9 mouse cellular contexts compared by ENCODE assay signal in genomic region chr7:143459332-143460211, GRCm38 (mm10). TPM values are rescaled to one million over a fixed set of nuclear protein-coding genes. Genes with fewer than 3 reads are reported as not detected.
A peak's percentile ranks its signal among the peaks of the same experiment; 100 is the strongest.
DNase-seq lines count a peak whose midpoint lies in the region; ATAC-seq and TF ChIP-seq lines count a peak whose summit lies in the region.
"Had no signal": no experiment of that assay in that cellular context is flagged by ENCODE, and none has a peak within 500 bp of the region (broad histone marks: within the 10 kb centered on the region; RNA-seq: fewer than 3 reads in every experiment).

No protein-coding gene starts in this region.

- intact Hi-C loops in left cerebral cortex, adult 2 months (cut with DNase I), result loop anchor here (5.0 to 10.0 kb wide), 3 partner anchors 157 to 565 kb away; partner anchors contain the start of gene Tspan32

- peaks cover 19% of the 10 kb centered on the region for H3K9me3 ChIP-seq in embryonic facial prominence, embryonic 11.5 days (replicated peaks; ENCODE audit: control insufficient read depth, low read length)
- H3K9me3 ChIP-seq in heart, embryonic 13.5 days, result peaks cover 21% of the 10 kb centered on the region
- peaks cover 20% of the 10 kb centered on the region for H3K9me3 ChIP-seq in limb, embryonic 11.5 days (ENCODE audit: control insufficient read depth, low read length)
- peaks cover 17% of the 10 kb centered on the region for H3K9me3 ChIP-seq in midbrain, embryonic 16.5 days (replicated peaks; ENCODE audit: control insufficient read depth, low read length, poor library complexity, severe bottlenecking)

- H3K9ac ChIP-seq in embryonic facial prominence, embryonic 11.5 days (replicated peaks; ENCODE audit: low read length), result peak overlapping the region; percentile 76
- H3K9ac ChIP-seq in heart, embryonic 13.5 days, result peak overlapping the region; percentile 88
- peak overlapping the region; percentile 88 for H3K9ac ChIP-seq in limb, embryonic 11.5 days (ENCODE audit: low read length)
- H3K9ac ChIP-seq in midbrain, embryonic 16.5 days (ENCODE audit: low read depth, low read length), result peak overlapping the region; percentile 66

- H3K36me3 ChIP-seq in embryonic facial prominence, embryonic 11.5 days (replicated peaks; ENCODE audit: control insufficient read depth, insufficient read depth, low read depth, low read length), result no peaks in the 10 kb centered on the region
- H3K36me3 ChIP-seq in heart, embryonic 13.5 days, result peaks cover 3% of the 10 kb centered on the region; the same call in 1 of the 2 replicates
- H3K36me3 ChIP-seq in limb, embryonic 11.5 days (ENCODE audit: control insufficient read depth, insufficient read depth, low read length), result no peaks in the 10 kb centered on the region
- H3K36me3 ChIP-seq in midbrain, embryonic 16.5 days (ENCODE audit: control insufficient read depth, insufficient read depth, low read length), result no peaks in the 10 kb centered on the region

- TF ChIP-seq CTCF in left cerebral cortex, adult 2 months (IDR thresholded peaks at IDR 0.05), result no peak

- H3K4me1 ChIP-seq in embryonic facial prominence, embryonic 11.5 days (ENCODE audit: control insufficient read depth, insufficient read depth, low read length), result no peaks in the 10 kb centered on the region
- peaks cover 28% of the 10 kb centered on the region for H3K4me1 ChIP-seq in heart, embryonic 13.5 days
- 0 out of 2 replicates have a peak, but pooled peaks cover 19% of the 10 kb centered on the region for H3K4me1 ChIP-seq in limb, embryonic 11.5 days (ENCODE audit: control insufficient read depth, insufficient read depth, low read length)
- H3K4me1 ChIP-seq in midbrain, embryonic 16.5 days (ENCODE audit: control insufficient read depth, insufficient read depth, low read length), result 0 out of 2 replicates have a peak, but pooled peaks cover under 1% of the 10 kb centered on the region

- ATAC-seq in embryonic facial prominence, embryonic 11.5 days (replicated peaks; ENCODE audit: insufficient number of reproducible peaks, low FRiP score, low TSS enrichment, low read depth), result no peak
- ATAC-seq in heart, embryonic 13.5 days (ENCODE audit: extremely low read depth, insufficient number of reproducible peaks, low FRiP score, low TSS enrichment), result no peak
- ATAC-seq in limb, embryonic 11.5 days (ENCODE audit: insufficient number of reproducible peaks, low FRiP score, low TSS enrichment, low read depth), result no peak
- no peak for ATAC-seq in midbrain, embryonic 16.5 days

- H3K27ac ChIP-seq in left cerebral cortex, adult 2 months, result no peak overlapping the region
- peak overlapping the region; percentile 65 for H3K27ac ChIP-seq in embryonic facial prominence, embryonic 11.5 days (replicated peaks; ENCODE audit: low read depth, low read length)
- H3K27ac ChIP-seq in heart, embryonic 13.5 days (replicated peaks), result peak overlapping the region; percentile 80
- H3K27ac ChIP-seq in limb, embryonic 11.5 days (replicated peaks; ENCODE audit: low read depth, low read length), result peak overlapping the region; percentile 72
- H3K27ac ChIP-seq in midbrain, embryonic 16.5 days (ENCODE audit: low read length), result peak overlapping the region; percentile 52
- H3K27ac ChIP-seq: macrophage had no signal

- 0 out of 2 replicates have a peak, but pooled peaks cover 2% of the 10 kb centered on the region for H3K27me3 ChIP-seq in embryonic facial prominence, embryonic 11.5 days (ENCODE audit: control insufficient read depth, insufficient read depth, low read length)
- H3K27me3 ChIP-seq in heart, embryonic 13.5 days (replicated peaks), result no peaks in the 10 kb centered on the region; the same call in 1 of the 2 replicates
- no peaks in the 10 kb centered on the region for H3K27me3 ChIP-seq in limb, embryonic 11.5 days (ENCODE audit: control insufficient read depth, insufficient read depth, low read length)
- H3K27me3 ChIP-seq in midbrain, embryonic 16.5 days (ENCODE audit: control insufficient read depth, insufficient read depth, low read depth, low read length), result no peaks in the 10 kb centered on the region

- H3K4me2 ChIP-seq in embryonic facial prominence, embryonic 11.5 days (ENCODE audit: low read depth, low read length), result peak overlapping the region; percentile 75
- H3K4me2 ChIP-seq in heart, embryonic 13.5 days, result peak overlapping the region; percentile 79
- peak overlapping the region; percentile 62 for H3K4me2 ChIP-seq in limb, embryonic 11.5 days (ENCODE audit: low read depth, severe bottlenecking)
- H3K4me2 ChIP-seq in midbrain, embryonic 16.5 days (ENCODE audit: low read length), result peak overlapping the region; percentile 56

- H3K4me3 ChIP-seq in left cerebral cortex, adult 2 months, result peak overlapping the region; percentile 39
- H3K4me3 ChIP-seq in embryonic facial prominence, embryonic 11.5 days (ENCODE audit: low read depth, low read length), result peak overlapping the region; percentile 67
- H3K4me3 ChIP-seq in heart, embryonic 13.5 days, result peak overlapping the region; percentile 71
- peak overlapping the region; percentile 72 for H3K4me3 ChIP-seq in limb, embryonic 11.5 days (ENCODE audit: low read depth, low read length)
- peak overlapping the region; percentile 50 for H3K4me3 ChIP-seq in midbrain, embryonic 16.5 days (ENCODE audit: low read depth, low read length)

- WGBS in embryonic facial prominence, embryonic 11.5 days, result 30% methylated on average over 96 of the region's 100 CpGs
- 19% methylated on average over 100 of the region's 100 CpGs for WGBS in heart, embryonic 13.5 days
- WGBS in limb, embryonic 11.5 days, result 28% methylated on average over 92 of the region's 100 CpGs
- 36% methylated on average over 95 of the region's 100 CpGs for WGBS in midbrain, embryonic 16.5 days

- no peak for DNase-seq in left cerebral cortex, adult 2 months (ENCODE audit: extremely low spot score in 1 of 2, low spot score in 2 of 2)
- no peak for DNase-seq in left cerebral cortex, adult 11 months (ENCODE audit: low spot score)
- peak; percentile 33 for DNase-seq in embryonic facial prominence, embryonic 11.5 days (ENCODE audit: low spot score)
- peak; percentile 57 for DNase-seq in limb, embryonic 11.5 days (ENCODE audit: low spot score)
- no peak for DNase-seq in cerebellum, adult 11-12 months
- DNase-seq in right cerebral cortex, postnatal 25 days, result no peak

RNA-seq across cellular contexts. Expression of gene Cdkn1c, which starts 1.3 kb away (rescaled TPM):
- 10 to 100 TPM; 10.3 to 10.7 TPM for total RNA-seq in left cerebral cortex, adult 2 months (2021)
- 1,085 and 1,117 TPM in 2 replicates for polyA plus RNA-seq in embryonic facial prominence, embryonic 11.5 days (2014; fragmentation: Nextera tagmentation; extraction: Ambion mirVana)
- 621 and 622 TPM in 2 replicates for polyA plus RNA-seq in heart, embryonic 13.5 days (2015; fragmentation: Nextera tagmentation; extraction: Ambion mirVana)
- polyA plus RNA-seq in limb, embryonic 11.5 days (2014; fragmentation: Nextera tagmentation; extraction: Ambion mirVana), result 1,044 and 1,081 TPM in 2 replicates
- polyA plus RNA-seq in midbrain, embryonic 16.5 days (2015; fragmentation: Nextera tagmentation; extraction: Ambion mirVana), result 171 and 184 TPM in 2 replicates

RNA-seq across cellular contexts. Expression of gene Slc22a18, which starts 14.0 kb away (rescaled TPM):
- under 1 TPM; 0.58 to 0.81 TPM for total RNA-seq in left cerebral cortex, adult 2 months (2021)
- polyA plus RNA-seq in embryonic facial prominence, embryonic 11.5 days (2014; fragmentation: Nextera tagmentation; extraction: Ambion mirVana), result 0.58 and 1.0 TPM in 2 replicates
- 0.90 and 1.3 TPM in 2 replicates for polyA plus RNA-seq in heart, embryonic 13.5 days (2015; fragmentation: Nextera tagmentation; extraction: Ambion mirVana)
- polyA plus RNA-seq in limb, embryonic 11.5 days (2014; fragmentation: Nextera tagmentation; extraction: Ambion mirVana), result 0.96 and 0.97 TPM in 2 replicates
- polyA plus RNA-seq in midbrain, embryonic 16.5 days (2015; fragmentation: Nextera tagmentation; extraction: Ambion mirVana), result 0.55 and 1.1 TPM in 2 replicates

RNA-seq across cellular contexts. Expression of gene Phlda2, which starts 43.4 kb away (rescaled TPM):
- total RNA-seq in left cerebral cortex, adult 2 months (2021), result not detected
- polyA plus RNA-seq in embryonic facial prominence, embryonic 11.5 days (2014; fragmentation: Nextera tagmentation; extraction: Ambion mirVana), result 2.8 and 2.9 TPM in 2 replicates
- polyA plus RNA-seq in heart, embryonic 13.5 days (2015; fragmentation: Nextera tagmentation; extraction: Ambion mirVana), result 1.2 and 2.3 TPM in 2 replicates
- polyA plus RNA-seq in limb, embryonic 11.5 days (2014; fragmentation: Nextera tagmentation; extraction: Ambion mirVana), result 7.5 and 9.6 TPM in 2 replicates
- polyA plus RNA-seq in midbrain, embryonic 16.5 days (2015; fragmentation: Nextera tagmentation; extraction: Ambion mirVana), result 0.93 TPM in 1 of 2 replicates, not detected in the other
- polyA plus RNA-seq: macrophage had no signal

Comparison
In these comparisons a context has a peak if more than half of its experiments do, and no peak if none do; other contexts are left out.
1. DNase-seq: peak in embryonic facial prominence, embryonic 11.5 days (single experiment) and limb, embryonic 11.5 days (single experiment); none in left cerebral cortex, adult 2 months (0 of 2), left cerebral cortex, adult 11 months (single experiment), cerebellum, adult 11-12 months (single experiment) and right cerebral cortex, postnatal 25 days (single experiment).
2. Peak in every context shown above with its lines, with median percentiles within 50 percentile points of each other: H3K4me3 ChIP-seq, H3K4me2 ChIP-seq and H3K9ac ChIP-seq.